Mouse (Mus musculus) G1E (cell line): ENCODE measurements around the gene Entpd3. TPM values are rescaled to one million over a fixed set of nuclear protein-coding genes. Genes with fewer than 3 reads are reported as not detected.

ENCODE experiments used
- ATAC-seq: 2 replicates; pipeline ENCODE4 v1.8.0; 2016; ENCODE audit warnings: mild to moderate bottlenecking; ENCODE audit not compliant: insufficient number of reproducible peaks, poor library complexity, low FRiP score, severe bottlenecking; ENCODE audit errors: extremely low read depth
- DNase-seq: peaks from one replicate; pipeline ENCODE4 v3.0.0; 2012; ENCODE audit warnings: low spot score
- H3K27me3 ChIP-seq: 2 replicates; pipeline ENCODE4 v1.6.1; 2012; ENCODE audit warnings: mild to moderate bottlenecking, low read length, inconsistent platforms; ENCODE audit not compliant: insufficient read depth
- H3K36me3 ChIP-seq: replicated peaks from 2 replicates; pipeline ENCODE3; 2012; ENCODE audit warnings: mild to moderate bottlenecking, inconsistent platforms
- H3K4me1 ChIP-seq: 2 replicates; pipeline ENCODE4 v1.6.1; 2012; ENCODE audit warnings: low read depth, low read length, inconsistent platforms, mixed read lengths; ENCODE audit not compliant: insufficient read depth
- H3K4me3 ChIP-seq: 2 replicates; pipeline ENCODE4 v1.5.1; 2012; ENCODE audit warnings: low read depth, mild to moderate bottlenecking, inconsistent platforms, low read length, moderate library complexity, mixed read lengths
- H3K9me3 ChIP-seq: replicated peaks from 2 replicates; pipeline ENCODE4 v1.6.1; 2012; ENCODE audit warnings: inconsistent platforms
- CTCF ChIP-seq: IDR thresholded peaks from 2 replicates; pipeline ENCODE4 v1.5.1; 2012; ENCODE audit warnings: low read depth, low read length, inconsistent platforms, mixed read lengths
- GATA1 ChIP-seq: IDR thresholded peaks from 2 replicates; pipeline ENCODE4 v1.6.1; 2012; ENCODE audit warnings: borderline replicate concordance, low read length, inconsistent platforms, mixed read lengths
- GATA2 ChIP-seq: IDR thresholded peaks from 2 replicates; pipeline ENCODE4 v1.6.1; 2012; ENCODE audit warnings: low read depth, low read length, inconsistent platforms, borderline replicate concordance
- POLR2AphosphoS5 ChIP-seq: IDR thresholded peaks from 2 replicates; pipeline ENCODE4 v1.6.1; 2012; ENCODE audit warnings: low read depth, low read length, inconsistent platforms; ENCODE audit not compliant: insufficient replicate concordance
- TAL1 ChIP-seq: conservative IDR thresholded peaks from 2 replicates; pipeline ENCODE4 v1.6.1; 2012; ENCODE audit warnings: low read depth, low read length, inconsistent platforms, mixed read lengths
- polyA plus RNA-seq: library from polyadenylated mRNA; stranded (reverse); fragments of >175 nt; gene quantifications from 2 replicates; pipeline ENCODE4 v1.2.3, GENCODE M21; 2012
- total RNA-seq, 2 experiments: library from RNA; stranded (forward) in 1 of 2; stranded (reverse) in 1 of 2; fragments of 200-1000 nt in 1 of 2; fragments of >200 nt in 1 of 2; fragmentation: Nextera tagmentation in 1 of 2; gene quantifications; 2 replicates each; pipeline ENCODE4 v1.2.3; 2014 to 2017

Gene Entpd3
- total and polyA plus RNA-seq, 3 experiments: 0.22 TPM; not detected in 2

DNA sequence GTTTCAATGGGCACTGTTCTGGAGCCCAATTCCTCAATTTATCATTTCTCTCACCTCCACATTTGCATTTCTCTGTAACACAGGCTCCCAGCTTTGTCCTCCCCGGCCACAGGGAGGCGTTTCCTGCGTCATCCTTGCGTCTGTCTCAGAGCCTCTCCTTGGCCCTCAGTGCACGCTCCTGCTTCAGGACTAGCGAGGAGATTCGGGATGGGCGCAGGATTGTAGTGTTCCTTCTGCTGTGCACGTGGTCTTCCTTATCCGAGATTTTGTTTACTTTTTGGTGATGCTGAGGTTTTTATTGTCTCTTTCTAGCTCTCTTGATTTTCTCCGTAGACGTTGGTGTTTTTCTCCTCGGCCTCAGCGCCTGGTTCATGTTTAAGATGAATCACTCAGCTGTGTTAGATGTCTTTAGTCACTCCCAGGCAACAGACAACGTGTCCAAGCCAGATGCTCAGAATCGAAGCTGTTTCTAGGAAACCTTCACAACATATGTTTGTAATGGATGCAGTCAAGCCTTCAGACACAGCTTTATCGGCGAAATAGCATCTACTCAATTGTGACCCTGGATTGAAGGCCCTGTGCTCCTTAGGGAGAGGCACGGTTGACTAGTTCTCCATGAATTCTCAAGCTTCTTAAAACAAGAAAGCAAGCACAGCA lies 20.0 kb upstream of the Entpd3 start:
- TF ChIP-seq GATA2: no peak
- TF ChIP-seq GATA1: no peak
- no peak for TF ChIP-seq CTCF
- TF ChIP-seq POLR2AphosphoS5: no peak
- TF ChIP-seq TAL1: no peak
- Histone ChIP-seq H3K4me3 (no peak overlapping the region), H3K9me3 (no peaks in the 10 kb centered on the region), H3K36me3 (no peaks in the 10 kb centered on the region), H3K4me1 (peaks cover 29% of the 10 kb centered on the region), H3K27me3 (no peaks in the 10 kb centered on the region)
- DNase-seq (no peak), ATAC-seq (no peak)

GRCm38 (mm10) chr9:120521161-120521560 lies 18.5 kb upstream of the Entpd3 start:
- TF ChIP-seq POLR2AphosphoS5: no peak
- TF ChIP-seq CTCF: no peak
- TF ChIP-seq TAL1: no peak
- no peak for TF ChIP-seq GATA2
- TF ChIP-seq GATA1: no peak
- Histone ChIP-seq H3K9me3 (no peaks in the 10 kb centered on the region), H3K27me3 (no peaks in the 10 kb centered on the region), H3K36me3 (no peaks in the 10 kb centered on the region), H3K4me1 (peaks cover 33% of the 10 kb centered on the region), H3K4me3 (no peak overlapping the region)
- ATAC-seq (peak; percentile 63), DNase-seq (no peak)

GRCm38 (mm10) chr9:120527270-120527669 lies 12.3 kb upstream of the Entpd3 start:
- no peaks in the 10 kb centered on the region for H3K36me3 ChIP-seq
- H3K4me3 ChIP-seq: peak overlapping the region; percentile 60
- H3K9me3 ChIP-seq: peaks cover 2% of the 10 kb centered on the region; the same call in 1 of the 2 replicates
- TF ChIP-seq GATA2: no peak
- no peak for TF ChIP-seq CTCF
- TF ChIP-seq GATA1: no peak
- no peak for TF ChIP-seq POLR2AphosphoS5
- TF ChIP-seq TAL1: no peak
- H3K27me3 ChIP-seq: 0 out of 2 replicates have a peak, but pooled peaks cover 2% of the 10 kb centered on the region
- no peak for DNase-seq
- ATAC-seq: peak; percentile 72
- peaks cover 44% of the 10 kb centered on the region for H3K4me1 ChIP-seq

GRCm38 (mm10) chr9:120527919-120528318 lies 11.7 kb upstream of the Entpd3 start:
- TF ChIP-seq TAL1 (peak; percentile 69), GATA1 (no peak)
- Histone ChIP-seq H3K27me3 (0 out of 2 replicates have a peak, but pooled peaks cover 2% of the 10 kb centered on the region), H3K36me3 (no peaks in the 10 kb centered on the region), H3K9me3 (peaks cover 6% of the 10 kb centered on the region), H3K4me1 (peaks cover 45% of the 10 kb centered on the region), H3K4me3 (no peak overlapping the region)
- peak; percentile 64 for ATAC-seq
- DNase-seq: no peak

DNA sequence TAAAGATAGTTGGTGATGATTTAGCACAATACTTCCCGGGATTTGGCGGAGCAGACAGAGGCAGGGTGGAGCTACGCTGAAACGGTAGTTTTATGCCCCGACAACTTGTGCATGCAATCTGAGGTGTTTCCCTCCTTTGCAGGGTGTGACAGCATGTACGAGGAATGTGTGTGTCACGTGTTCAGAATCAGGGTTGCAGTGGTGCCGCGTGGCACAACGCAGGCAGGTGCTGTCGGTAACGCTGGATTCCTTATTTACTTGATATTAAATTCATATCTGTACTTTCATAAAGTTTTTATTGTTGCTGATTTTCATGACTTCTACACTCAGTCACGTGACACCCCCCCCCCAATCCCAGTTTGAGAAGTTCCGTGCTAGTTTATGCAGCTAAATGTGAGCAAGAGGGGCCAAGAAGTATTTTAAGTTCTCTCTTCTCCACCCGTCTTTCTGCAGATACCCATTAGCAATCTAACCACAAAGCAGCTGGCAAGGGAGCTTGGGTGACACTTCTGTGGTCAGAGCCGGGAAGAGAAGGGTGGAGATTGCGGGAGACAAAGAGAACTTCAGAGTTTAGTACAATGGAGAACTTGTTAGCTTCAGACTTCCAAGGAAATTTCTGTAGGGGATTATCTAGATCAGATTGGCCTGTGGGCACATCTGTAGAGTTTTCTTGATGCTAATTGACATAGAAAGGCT lies 10.7 kb upstream of the Entpd3 start:
- Histone ChIP-seq H3K4me1 (peaks cover 45% of the 10 kb centered on the region), H3K4me3 (peak overlapping the region; percentile 25; the same call in 1 of the 2 replicates), H3K9me3 (peaks cover 6% of the 10 kb centered on the region), H3K36me3 (no peaks in the 10 kb centered on the region), H3K27me3 (0 out of 2 replicates have a peak, but pooled peaks cover 2% of the 10 kb centered on the region)
- ATAC-seq: no peak
- TF ChIP-seq POLR2AphosphoS5 (no peak), GATA1 (no peak), TAL1 (no peak), CTCF (no peak), GATA2 (no peak)
- no peak for DNase-seq

DNA sequence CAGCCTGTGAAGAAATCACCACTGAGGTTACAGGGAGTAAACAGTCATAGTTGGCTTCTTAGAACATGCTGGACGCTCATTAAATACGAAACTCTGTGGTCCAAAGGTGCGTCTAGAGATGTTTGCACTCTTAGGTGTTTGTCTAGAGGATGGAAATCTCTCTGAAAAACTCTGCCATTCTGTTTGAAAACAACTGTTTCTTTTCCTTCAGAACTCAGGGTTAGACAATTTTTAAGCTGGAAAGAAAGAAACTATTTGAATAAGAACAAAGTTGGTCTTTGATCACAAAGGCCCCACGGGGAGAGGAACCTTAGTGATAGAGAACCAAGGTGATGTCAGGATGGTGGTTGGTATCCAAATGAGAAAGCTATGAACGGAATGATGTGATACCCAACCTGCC lies 9.1 kb upstream of the Entpd3 start:
- peaks cover 6% of the 10 kb centered on the region for H3K9me3 ChIP-seq
- H3K27me3 ChIP-seq: 0 out of 2 replicates have a peak, but pooled peaks cover 2% of the 10 kb centered on the region
- peaks cover 45% of the 10 kb centered on the region for H3K4me1 ChIP-seq
- no peak for DNase-seq
- H3K4me3 ChIP-seq: no peak overlapping the region
- TF ChIP-seq TAL1 (no peak), GATA2 (no peak), POLR2AphosphoS5 (no peak), CTCF (no peak), GATA1 (no peak)
- H3K36me3 ChIP-seq: no peaks in the 10 kb centered on the region
- no peak for ATAC-seq
